Mouse (Mus musculus) G1E (cell line): ENCODE measurements around the gene Psmb9. TPM values are rescaled to one million over a fixed set of nuclear protein-coding genes. Genes with fewer than 3 reads are reported as not detected.
"Not testable (repeated sequence)": the region's sequence is repeated elsewhere in the genome, so short reads cannot be mapped to it uniquely, and the experiment has no call there.

Experiments
- ATAC-seq: 2 replicates; pipeline ENCODE4 v1.8.0; 2016; ENCODE audit warnings: mild to moderate bottlenecking; ENCODE audit not compliant: insufficient number of reproducible peaks, poor library complexity, low FRiP score, severe bottlenecking; ENCODE audit errors: extremely low read depth
- DNase-seq: peaks from one replicate; pipeline ENCODE4 v3.0.0; 2012; ENCODE audit warnings: low spot score
- H3K27me3 ChIP-seq: 2 replicates; pipeline ENCODE4 v1.6.1; 2012; ENCODE audit warnings: mild to moderate bottlenecking, low read length, inconsistent platforms; ENCODE audit not compliant: insufficient read depth
- H3K36me3 ChIP-seq: replicated peaks from 2 replicates; pipeline ENCODE3; 2012; ENCODE audit warnings: mild to moderate bottlenecking, inconsistent platforms
- H3K4me1 ChIP-seq: 2 replicates; pipeline ENCODE4 v1.6.1; 2012; ENCODE audit warnings: low read depth, low read length, inconsistent platforms, mixed read lengths; ENCODE audit not compliant: insufficient read depth
- H3K4me3 ChIP-seq: 2 replicates; pipeline ENCODE4 v1.5.1; 2012; ENCODE audit warnings: low read depth, mild to moderate bottlenecking, inconsistent platforms, low read length, moderate library complexity, mixed read lengths
- H3K9me3 ChIP-seq: replicated peaks from 2 replicates; pipeline ENCODE4 v1.6.1; 2012; ENCODE audit warnings: inconsistent platforms
- CTCF ChIP-seq: IDR thresholded peaks from 2 replicates; pipeline ENCODE4 v1.5.1; 2012; ENCODE audit warnings: low read depth, low read length, inconsistent platforms, mixed read lengths
- GATA1 ChIP-seq: IDR thresholded peaks from 2 replicates; pipeline ENCODE4 v1.6.1; 2012; ENCODE audit warnings: borderline replicate concordance, low read length, inconsistent platforms, mixed read lengths
- GATA2 ChIP-seq: IDR thresholded peaks from 2 replicates; pipeline ENCODE4 v1.6.1; 2012; ENCODE audit warnings: low read depth, low read length, inconsistent platforms, borderline replicate concordance
- POLR2AphosphoS5 ChIP-seq: IDR thresholded peaks from 2 replicates; pipeline ENCODE4 v1.6.1; 2012; ENCODE audit warnings: low read depth, low read length, inconsistent platforms; ENCODE audit not compliant: insufficient replicate concordance
- TAL1 ChIP-seq: conservative IDR thresholded peaks from 2 replicates; pipeline ENCODE4 v1.6.1; 2012; ENCODE audit warnings: low read depth, low read length, inconsistent platforms, mixed read lengths
- polyA plus RNA-seq: library from polyadenylated mRNA; stranded (reverse); fragments of >175 nt; gene quantifications from 2 replicates; pipeline ENCODE4 v1.2.3, GENCODE M21; 2012
- total RNA-seq, 2 experiments: library from RNA; stranded (forward) in 1 of 2; stranded (reverse) in 1 of 2; fragments of 200-1000 nt in 1 of 2; fragments of >200 nt in 1 of 2; fragmentation: Nextera tagmentation in 1 of 2; gene quantifications; 2 replicates each; pipeline ENCODE4 v1.2.3; 2014 to 2017

Psmb9 gene
- total and polyA plus RNA-seq, 3 experiments: 1.9 to 3.7 TPM; not detected in 1

- TF ChIP-seq POLR2AphosphoS5 (no peak), GATA1 (no peak), CTCF (no peak), TAL1 (no peak), GATA2 (no peak)
- Histone ChIP-seq H3K4me3 (no peak overlapping the region), H3K9me3 (peaks cover 9% of the 10 kb centered on the region), H3K4me1 (no peaks in the 10 kb centered on the region), H3K36me3 (no peaks in the 10 kb centered on the region), H3K27me3 (no peaks in the 10 kb centered on the region)
- DNase-seq: no peak
- no peak for ATAC-seq
Observed at GRCm38 (mm10) chr17:34224816-34225215, 37.3 kb upstream of the Psmb9 start.

- H3K27me3 ChIP-seq, DNase-seq, H3K4me3 ChIP-seq, ATAC-seq: not testable (repeated sequence)
- peaks cover 12% of the 10 kb centered on the region for H3K4me1 ChIP-seq
- H3K9me3 ChIP-seq: peaks cover 13% of the 10 kb centered on the region
- peaks cover 31% of the 10 kb centered on the region for H3K36me3 ChIP-seq
Observed at GRCm38 (mm10) chr17:34220401-34220800, 32.8 kb upstream of the Psmb9 start.

GRCm38 (mm10) chr17:34219801-34220200, 32.2 kb upstream of the Psmb9 start:
- DNase-seq, H3K27me3 ChIP-seq, ATAC-seq, H3K9me3 ChIP-seq, H3K4me3 ChIP-seq: not testable (repeated sequence)
- Histone ChIP-seq H3K4me1 (peaks cover 12% of the 10 kb centered on the region), H3K36me3 (peaks cover 37% of the 10 kb centered on the region)

- not testable (repeated sequence) for H3K4me3 ChIP-seq, H3K9me3 ChIP-seq, ATAC-seq, DNase-seq, H3K27me3 ChIP-seq
- H3K36me3 ChIP-seq: peaks cover 44% of the 10 kb centered on the region
- peaks cover 18% of the 10 kb centered on the region for H3K4me1 ChIP-seq
Observed at GRCm38 (mm10) chr17:34219096-34219495, 31.5 kb upstream of the Psmb9 start.

GRCm38 (mm10) chr17:34218675-34219074, 31.1 kb upstream of the Psmb9 start:
- ATAC-seq (no peak), DNase-seq (peak; percentile 26)
- H3K4me1 ChIP-seq: peaks cover 21% of the 10 kb centered on the region
- TF ChIP-seq TAL1 (no peak), GATA2 (no peak), CTCF (no peak), POLR2AphosphoS5 (no peak), GATA1 (no peak)
- no peak overlapping the region; the same call in 1 of the 2 replicates for H3K4me3 ChIP-seq
- H3K9me3 ChIP-seq: peaks cover 6% of the 10 kb centered on the region; the same call in 1 of the 2 replicates
- H3K36me3 ChIP-seq: peaks cover 48% of the 10 kb centered on the region
- no peaks in the 10 kb centered on the region for H3K27me3 ChIP-seq

- Histone ChIP-seq H3K27me3 (no peaks in the 10 kb centered on the region), H3K4me1 (peaks cover 22% of the 10 kb centered on the region), H3K4me3 (no peak overlapping the region), H3K9me3 (peaks cover 6% of the 10 kb centered on the region; the same call in 1 of the 2 replicates), H3K36me3 (peaks cover 54% of the 10 kb centered on the region)
- TF ChIP-seq CTCF (no peak), GATA1 (no peak), TAL1 (no peak)
- ATAC-seq: no peak
- no peak for DNase-seq
Observed at GRCm38 (mm10) chr17:34217986-34218385, 30.4 kb upstream of the Psmb9 start.

- peaks cover 6% of the 10 kb centered on the region; the same call in 1 of the 2 replicates for H3K9me3 ChIP-seq
- peaks cover 59% of the 10 kb centered on the region for H3K36me3 ChIP-seq
- DNase-seq (no peak), ATAC-seq (no peak)
- peaks cover 22% of the 10 kb centered on the region for H3K4me1 ChIP-seq
- TF ChIP-seq CTCF (no peak), POLR2AphosphoS5 (no peak), GATA1 (no peak), GATA2 (no peak), TAL1 (no peak)
- H3K27me3 ChIP-seq: no peaks in the 10 kb centered on the region
- H3K4me3 ChIP-seq: no peak overlapping the region
Observed at GRCm38 (mm10) chr17:34217216-34217928, 29.8 kb upstream of the Psmb9 start.
